Mouse (Mus musculus): ENCODE data around the gene Fam214b. TPM values are rescaled to one million over a fixed set of nuclear protein-coding genes. Genes with fewer than 3 reads are reported as not detected.

Fam214b gene
- 28.9 and 32.2 TPM in 2 replicates for polyA plus RNA-seq (2016; fragmentation: Nextera tagmentation; extraction: Ambion mirVana)

- Histone ChIP-seq H3K4me3 (peak within 1 kb of the TSS; percentile 60), H3K27ac (0 out of 2 replicates have a peak within 1 kb of the TSS, but pooled peaks have one; percentile 47), H3K4me2 (peak within 1 kb of the TSS; percentile 83), H3K9ac (peak within 1 kb of the TSS; percentile 62), H3K9me3 (replicated peaks) (no peaks in the 10 kb centered on the region), H3K27me3 (replicated peaks) (no peaks in the 10 kb centered on the region), H3K36me3 (no peaks in the 10 kb centered on the region), H3K4me1 (peaks cover 40% of the 10 kb centered on the region)
- WGBS (ENCODE audit: insufficient replicate concordance), result under 1% methylated on average over 33 of the region's 33 CpGs
- peak; percentile 88 for ATAC-seq
Measured at GRCm38 (mm10) chr4:43045659-43046302, at the start of gene Fam214b. Gene Fam214b, minus strand, starts transcription at chr4:43046220.

GRCm38 (mm10) chr4:43091183-43091582 lies 45.2 kb upstream of the Fam214b start:
- no peaks in the 10 kb centered on the region for H3K36me3 ChIP-seq
- no peaks in the 10 kb centered on the region for H3K9me3 ChIP-seq (replicated peaks)
- no peak overlapping the region for H3K27ac ChIP-seq
- WGBS (ENCODE audit: insufficient replicate concordance), result 71% methylated on average over 4 of the region's 4 CpGs
- H3K4me2 ChIP-seq, result no peak overlapping the region
- no peak for ATAC-seq
- H3K4me3 ChIP-seq, result no peak overlapping the region
- H3K4me1 ChIP-seq, result no peaks in the 10 kb centered on the region
- no peaks in the 10 kb centered on the region for H3K27me3 ChIP-seq (replicated peaks)
- H3K9ac ChIP-seq, result no peak overlapping the region

GRCm38 (mm10) chr4:43089950-43090349 lies 43.9 kb upstream of the Fam214b start:
- Histone ChIP-seq H3K9me3 (replicated peaks) (no peaks in the 10 kb centered on the region), H3K27ac (no peak overlapping the region), H3K4me1 (no peaks in the 10 kb centered on the region), H3K36me3 (no peaks in the 10 kb centered on the region), H3K4me2 (no peak overlapping the region), H3K27me3 (replicated peaks) (no peaks in the 10 kb centered on the region), H3K9ac (no peak overlapping the region), H3K4me3 (no peak overlapping the region)
- ATAC-seq, result no peak
- WGBS (ENCODE audit: insufficient replicate concordance), result 73% methylated on average over 2 of the region's 2 CpGs

GRCm38 (mm10) chr4:43082458-43082857 lies 36.4 kb upstream of the Fam214b start:
- H3K9me3 ChIP-seq (replicated peaks), result no peaks in the 10 kb centered on the region
- WGBS (ENCODE audit: insufficient replicate concordance), result 50% methylated on average over 2 of the region's 2 CpGs
- H3K4me3 ChIP-seq, result no peak overlapping the region
- H3K27me3 ChIP-seq (replicated peaks), result no peaks in the 10 kb centered on the region
- no peak for ATAC-seq
- H3K9ac ChIP-seq, result no peak overlapping the region
- H3K27ac ChIP-seq, result no peak overlapping the region
- H3K36me3 ChIP-seq, result no peaks in the 10 kb centered on the region
- H3K4me2 ChIP-seq, result no peak overlapping the region
- H3K4me1 ChIP-seq, result no peaks in the 10 kb centered on the region

GRCm38 (mm10) chr4:43078071-43078718 lies 32.2 kb upstream of the Fam214b start:
- no peak overlapping the region for H3K27ac ChIP-seq

GRCm38 (mm10) chr4:43074923-43075322 lies 28.9 kb upstream of the Fam214b start:
- Histone ChIP-seq H3K27me3 (replicated peaks) (no peaks in the 10 kb centered on the region), H3K4me3 (no peak overlapping the region), H3K27ac (no peak overlapping the region), H3K4me1 (no peaks in the 10 kb centered on the region), H3K9me3 (replicated peaks) (no peaks in the 10 kb centered on the region), H3K4me2 (no peak overlapping the region), H3K36me3 (no peaks in the 10 kb centered on the region), H3K9ac (no peak overlapping the region)
- ATAC-seq, result no peak

More at GRCm38 (mm10) chr4:43078071-43078718, 32.2 kb upstream of the Fam214b start:
- WGBS (ENCODE audit: insufficient replicate concordance), result 50% methylated on average over 7 of the region's 7 CpGs
- Histone ChIP-seq H3K27me3 (replicated peaks) (no peaks in the 10 kb centered on the region), H3K4me3 (no peak overlapping the region), H3K9ac (no peak overlapping the region), H3K4me1 (no peaks in the 10 kb centered on the region), H3K9me3 (replicated peaks) (no peaks in the 10 kb centered on the region), H3K4me2 (no peak overlapping the region), H3K36me3 (no peaks in the 10 kb centered on the region)
- ATAC-seq, result no peak

GRCm38 (mm10) chr4:43065471-43065870 lies 19.5 kb upstream of the Fam214b start:
- 79% methylated on average over 4 of the region's 4 CpGs for WGBS (ENCODE audit: insufficient replicate concordance)
- Histone ChIP-seq H3K9me3 (replicated peaks) (no peaks in the 10 kb centered on the region), H3K36me3 (no peaks in the 10 kb centered on the region), H3K27ac (no peak overlapping the region), H3K9ac (no peak overlapping the region), H3K4me2 (no peak overlapping the region), H3K4me3 (no peak overlapping the region), H3K27me3 (replicated peaks) (peaks cover 21% of the 10 kb centered on the region), H3K4me1 (no peaks in the 10 kb centered on the region)
- no peak for ATAC-seq

- Histone ChIP-seq H3K9ac (no peak overlapping the region), H3K4me1 (peaks cover 15% of the 10 kb centered on the region), H3K9me3 (replicated peaks) (no peaks in the 10 kb centered on the region), H3K4me2 (no peak overlapping the region), H3K36me3 (no peaks in the 10 kb centered on the region), H3K27ac (no peak overlapping the region), H3K4me3 (no peak overlapping the region), H3K27me3 (replicated peaks) (peaks cover 51% of the 10 kb centered on the region)
- 50% methylated on average over 3 of the region's 3 CpGs for WGBS (ENCODE audit: insufficient replicate concordance)
- no peak for ATAC-seq
Measured at GRCm38 (mm10) chr4:43060286-43060685, 14.3 kb upstream of the Fam214b start.

- no peak for ATAC-seq
Measured at GRCm38 (mm10) chr4:43059697-43060096, 13.7 kb upstream of the Fam214b start.

GRCm38 (mm10) chr4:43058753-43059654 lies 13.0 kb upstream of the Fam214b start, which contains the start of gene Unc13b:
Gene Unc13b, plus strand, starts transcription at chr4:43058953.
- ATAC-seq, result peak; percentile 97
- H3K27ac ChIP-seq, result no peak within 1 kb of the TSS
- H3K4me2 ChIP-seq, result peak within 1 kb of the TSS; percentile 94
- WGBS (ENCODE audit: insufficient replicate concordance), result under 1% methylated on average over 89 of the region's 90 CpGs
- H3K4me1 ChIP-seq, result peaks cover 15% of the 10 kb centered on the region
- no peaks in the 10 kb centered on the region for H3K36me3 ChIP-seq
- peak within 1 kb of the TSS; percentile 54 for H3K9ac ChIP-seq
- H3K9me3 ChIP-seq (replicated peaks), result no peaks in the 10 kb centered on the region
- H3K4me3 ChIP-seq, result peak within 1 kb of the TSS; percentile 62
- H3K27me3 ChIP-seq (replicated peaks), result peaks cover 51% of the 10 kb centered on the region

More at GRCm38 (mm10) chr4:43059697-43060096, 13.7 kb upstream of the Fam214b start:
- peak overlapping the region; percentile 62 for H3K4me3 ChIP-seq
- no peaks in the 10 kb centered on the region for H3K36me3 ChIP-seq
- no peaks in the 10 kb centered on the region for H3K9me3 ChIP-seq (replicated peaks)
- H3K4me2 ChIP-seq, result peak overlapping the region; percentile 94
- 31% methylated on average over 3 of the region's 3 CpGs for WGBS (ENCODE audit: insufficient replicate concordance)
- H3K27me3 ChIP-seq (replicated peaks), result peaks cover 51% of the 10 kb centered on the region
- H3K4me1 ChIP-seq, result peaks cover 15% of the 10 kb centered on the region
- no peak overlapping the region for H3K27ac ChIP-seq
- peak overlapping the region; percentile 54 for H3K9ac ChIP-seq

GRCm38 (mm10) chr4:43058392-43058752 lies 12.4 kb upstream of the Fam214b start:
- no peak for ATAC-seq

GRCm38 (mm10) chr4:43057654-43058053 lies 11.6 kb upstream of the Fam214b start:
- WGBS (ENCODE audit: insufficient replicate concordance), result 82% methylated on average over 5 of the region's 5 CpGs
- Histone ChIP-seq H3K4me2 (no peak overlapping the region), H3K4me1 (peaks cover 15% of the 10 kb centered on the region), H3K27ac (no peak overlapping the region), H3K4me3 (no peak overlapping the region), H3K9ac (no peak overlapping the region), H3K27me3 (replicated peaks) (peaks cover 51% of the 10 kb centered on the region), H3K9me3 (replicated peaks) (no peaks in the 10 kb centered on the region), H3K36me3 (no peaks in the 10 kb centered on the region)
- ATAC-seq, result no peak

More at GRCm38 (mm10) chr4:43058392-43058752, 12.4 kb upstream of the Fam214b start:
- H3K4me1 ChIP-seq, result peaks cover 15% of the 10 kb centered on the region
- H3K27me3 ChIP-seq (replicated peaks), result peaks cover 51% of the 10 kb centered on the region
- no peaks in the 10 kb centered on the region for H3K9me3 ChIP-seq (replicated peaks)
- H3K4me2 ChIP-seq, result peak overlapping the region; percentile 94
- H3K4me3 ChIP-seq, result peak overlapping the region; percentile 62
- no peak overlapping the region for H3K9ac ChIP-seq
- WGBS (ENCODE audit: insufficient replicate concordance), result 23% methylated on average over 8 of the region's 8 CpGs
- H3K27ac ChIP-seq, result no peak overlapping the region
- H3K36me3 ChIP-seq, result no peaks in the 10 kb centered on the region

Data from liver, embryonic 12.5 days (tissue).